Mouse (Mus musculus): ENCODE measurements around the gene Olfr868. TPM values are rescaled to one million over a fixed set of nuclear protein-coding genes. Genes with fewer than 3 reads are reported as not detected.

Olfr868 gene
- not detected in 2 replicates for polyA plus RNA-seq (2012; rRNA removed)

- H3K36me3 ChIP-seq (ENCODE audit: control insufficient read depth, insufficient read depth, low read length), result no peaks in the 10 kb centered on the region
- no peaks in the 10 kb centered on the region for H3K27me3 ChIP-seq (ENCODE audit: control insufficient read depth, insufficient read depth, low read length)
- no peaks in the 10 kb centered on the region for H3K4me1 ChIP-seq (ENCODE audit: control insufficient read depth, insufficient read depth, low read length)
- H3K4me3 ChIP-seq (ENCODE audit: control insufficient read depth, low read depth, low read length), result no peak within 1 kb of the TSS
- no peak for TF ChIP-seq CTCF (IDR thresholded peaks at IDR 0.05; ENCODE audit: control insufficient read depth, insufficient read depth, insufficient replicate concordance, low read depth, low read length)
- TF ChIP-seq POLR2A (IDR thresholded peaks at IDR 0.05; ENCODE audit: control insufficient read depth, low read depth, low read length), result no peak
- H3K27ac ChIP-seq (ENCODE audit: control insufficient read depth, insufficient read depth, low read depth, low read length), result no peak within 1 kb of the TSS
Observed at GRCm38 (mm10) chr9:20098326-20098725, at the start of gene Olfr868. Gene Olfr868 (plus strand): TSS chr9:20098626.

- Histone ChIP-seq H3K4me3 (ENCODE audit: control insufficient read depth, low read depth, low read length) (no peak within 1 kb of the TSS), H3K4me1 (ENCODE audit: control insufficient read depth, insufficient read depth, low read length) (no peaks in the 10 kb centered on the region), H3K27ac (ENCODE audit: control insufficient read depth, insufficient read depth, low read depth, low read length) (no peak within 1 kb of the TSS), H3K36me3 (ENCODE audit: control insufficient read depth, insufficient read depth, low read length) (no peaks in the 10 kb centered on the region), H3K27me3 (ENCODE audit: control insufficient read depth, insufficient read depth, low read length) (no peaks in the 10 kb centered on the region)
- TF ChIP-seq POLR2A (IDR thresholded peaks at IDR 0.05; ENCODE audit: control insufficient read depth, low read depth, low read length) (no peak), CTCF (IDR thresholded peaks at IDR 0.05; ENCODE audit: control insufficient read depth, insufficient read depth, insufficient replicate concordance, low read depth, low read length) (no peak)
Observed at GRCm38 (mm10) chr9:20057462-20057861, 41.0 kb upstream of the Olfr868 start, which contains the start of gene Olfr867. Gene Olfr867 (minus strand): TSS chr9:20057562.

GRCm38 (mm10) chr9:20070236-20070635 lies 28.2 kb upstream of the Olfr868 start:
- Histone ChIP-seq H3K27me3 (ENCODE audit: control insufficient read depth, insufficient read depth, low read length) (no peaks in the 10 kb centered on the region), H3K27ac (ENCODE audit: control insufficient read depth, insufficient read depth, low read depth, low read length) (no peak overlapping the region), H3K4me1 (ENCODE audit: control insufficient read depth, insufficient read depth, low read length) (no peaks in the 10 kb centered on the region), H3K4me3 (ENCODE audit: control insufficient read depth, low read depth, low read length) (no peak overlapping the region), H3K36me3 (ENCODE audit: control insufficient read depth, insufficient read depth, low read length) (no peaks in the 10 kb centered on the region)
- TF ChIP-seq POLR2A (IDR thresholded peaks at IDR 0.05; ENCODE audit: control insufficient read depth, low read depth, low read length), result no peak
- no peak for TF ChIP-seq CTCF (IDR thresholded peaks at IDR 0.05; ENCODE audit: control insufficient read depth, insufficient read depth, insufficient replicate concordance, low read depth, low read length)

- Histone ChIP-seq H3K27me3 (ENCODE audit: control insufficient read depth, insufficient read depth, low read length) (no peaks in the 10 kb centered on the region), H3K27ac (ENCODE audit: control insufficient read depth, insufficient read depth, low read depth, low read length) (no peak overlapping the region), H3K36me3 (ENCODE audit: control insufficient read depth, insufficient read depth, low read length) (no peaks in the 10 kb centered on the region), H3K4me3 (ENCODE audit: control insufficient read depth, low read depth, low read length) (no peak overlapping the region), H3K4me1 (ENCODE audit: control insufficient read depth, insufficient read depth, low read length) (no peaks in the 10 kb centered on the region)
- TF ChIP-seq POLR2A (IDR thresholded peaks at IDR 0.05; ENCODE audit: control insufficient read depth, low read depth, low read length) (no peak), CTCF (IDR thresholded peaks at IDR 0.05; ENCODE audit: control insufficient read depth, insufficient read depth, insufficient replicate concordance, low read depth, low read length) (no peak)
Observed at GRCm38 (mm10) chr9:20071291-20071690, 27.1 kb upstream of the Olfr868 start.

GRCm38 (mm10) chr9:20073523-20074177 lies 24.8 kb upstream of the Olfr868 start:
- Histone ChIP-seq H3K4me1 (ENCODE audit: control insufficient read depth, insufficient read depth, low read length) (no peaks in the 10 kb centered on the region), H3K4me3 (ENCODE audit: control insufficient read depth, low read depth, low read length) (no peak overlapping the region)
- no peak for TF ChIP-seq POLR2A (IDR thresholded peaks at IDR 0.05; ENCODE audit: control insufficient read depth, low read depth, low read length)
- TF ChIP-seq CTCF (IDR thresholded peaks at IDR 0.05; ENCODE audit: control insufficient read depth, insufficient read depth, insufficient replicate concordance, low read depth, low read length), result no peak

GRCm38 (mm10) chr9:20128709-20129108 lies 30.3 kb downstream of the Olfr868 start, which contains the start of gene Olfr869:
Gene Olfr869 (plus strand): TSS chr9:20129009.
- Histone ChIP-seq H3K4me3 (ENCODE audit: control insufficient read depth, low read depth, low read length) (no peak within 1 kb of the TSS), H3K36me3 (ENCODE audit: control insufficient read depth, insufficient read depth, low read length) (no peaks in the 10 kb centered on the region), H3K27me3 (ENCODE audit: control insufficient read depth, insufficient read depth, low read length) (no peaks in the 10 kb centered on the region), H3K4me1 (ENCODE audit: control insufficient read depth, insufficient read depth, low read length) (no peaks in the 10 kb centered on the region), H3K27ac (ENCODE audit: control insufficient read depth, insufficient read depth, low read depth, low read length) (no peak within 1 kb of the TSS)
- TF ChIP-seq CTCF (IDR thresholded peaks at IDR 0.05; ENCODE audit: control insufficient read depth, insufficient read depth, insufficient replicate concordance, low read depth, low read length) (no peak), POLR2A (IDR thresholded peaks at IDR 0.05; ENCODE audit: control insufficient read depth, low read depth, low read length) (no peak)

More at GRCm38 (mm10) chr9:20073523-20074177, 24.8 kb upstream of the Olfr868 start:
- Histone ChIP-seq H3K36me3 (ENCODE audit: control insufficient read depth, insufficient read depth, low read length) (no peaks in the 10 kb centered on the region), H3K27me3 (ENCODE audit: control insufficient read depth, insufficient read depth, low read length) (no peaks in the 10 kb centered on the region), H3K27ac (ENCODE audit: control insufficient read depth, insufficient read depth, low read depth, low read length) (no peak overlapping the region)

- H3K27ac ChIP-seq (ENCODE audit: control insufficient read depth, insufficient read depth, low read depth, low read length), result no peak overlapping the region
- no peaks in the 10 kb centered on the region for H3K27me3 ChIP-seq (ENCODE audit: control insufficient read depth, insufficient read depth, low read length)
- TF ChIP-seq CTCF (IDR thresholded peaks at IDR 0.05; ENCODE audit: control insufficient read depth, insufficient read depth, insufficient replicate concordance, low read depth, low read length) (no peak), POLR2A (IDR thresholded peaks at IDR 0.05; ENCODE audit: control insufficient read depth, low read depth, low read length) (no peak)
- H3K4me1 ChIP-seq (ENCODE audit: control insufficient read depth, insufficient read depth, low read length), result no peaks in the 10 kb centered on the region
- H3K4me3 ChIP-seq (ENCODE audit: control insufficient read depth, low read depth, low read length), result no peak overlapping the region
- H3K36me3 ChIP-seq (ENCODE audit: control insufficient read depth, insufficient read depth, low read length), result no peaks in the 10 kb centered on the region
Observed at GRCm38 (mm10) chr9:20149706-20150105, 51.3 kb downstream of the Olfr868 start.

Other genes starting within 250 kb of the Olfr868 start
- gene Olfr860, start 248.9 kb upstream of the Olfr868 start, polyA plus RNA-seq (2012; rRNA removed), result not detected in 2 replicates
- not detected in 2 replicates for gene Olfr862, start 210.6 kb upstream of the Olfr868 start, polyA plus RNA-seq (2012; rRNA removed)
- gene Olfr77, start 181.8 kb upstream of the Olfr868 start, polyA plus RNA-seq (2012; rRNA removed), result not detected in 2 replicates
- not detected in 2 replicates for gene Olfr866, start 70.6 kb upstream of the Olfr868 start, polyA plus RNA-seq (2012; rRNA removed)
- gene Olfr867, start 41.1 kb upstream of the Olfr868 start, polyA plus RNA-seq (2012; rRNA removed), result not detected in 2 replicates
- not detected in 2 replicates for gene Olfr869, start 30.4 kb downstream of the Olfr868 start, polyA plus RNA-seq (2012; rRNA removed)
- not detected in 2 replicates for gene Olfr870, start 75.4 kb downstream of the Olfr868 start, polyA plus RNA-seq (2012; rRNA removed)
- not detected in 2 replicates for gene Olfr871, start 113.6 kb downstream of the Olfr868 start, polyA plus RNA-seq (2012; rRNA removed)
- gene Olfr872, start 138.5 kb downstream of the Olfr868 start, polyA plus RNA-seq (2012; rRNA removed), result 0.28 and 0.37 TPM in 2 replicates
- gene Olfr39, start 183.7 kb downstream of the Olfr868 start, polyA plus RNA-seq (2012; rRNA removed), result 0.15 TPM in 1 of 2 replicates, not detected in the other
- gene Olfr873, start 199.9 kb downstream of the Olfr868 start, polyA plus RNA-seq (2012; rRNA removed), result 0.06 and 0.23 TPM in 2 replicates
- not detected in 2 replicates for gene Olfr18, start 237.5 kb downstream of the Olfr868 start, polyA plus RNA-seq (2012; rRNA removed)

Data from testis, adult 2 months (tissue).